Mouse (Mus musculus) urinary bladder, postnatal 14 days (tissue): ENCODE measurements around the gene Shoc2.
"Not testable (repeated sequence)": the region's sequence is repeated elsewhere in the genome, so short reads cannot be mapped to it uniquely, and the experiment has no call there.

ENCODE experiments used
- DNase-seq: peaks from one replicate; pipeline ENCODE4 v3.0.0; 2021; ENCODE audit warnings: low spot score

Gene Shoc2

DNA sequence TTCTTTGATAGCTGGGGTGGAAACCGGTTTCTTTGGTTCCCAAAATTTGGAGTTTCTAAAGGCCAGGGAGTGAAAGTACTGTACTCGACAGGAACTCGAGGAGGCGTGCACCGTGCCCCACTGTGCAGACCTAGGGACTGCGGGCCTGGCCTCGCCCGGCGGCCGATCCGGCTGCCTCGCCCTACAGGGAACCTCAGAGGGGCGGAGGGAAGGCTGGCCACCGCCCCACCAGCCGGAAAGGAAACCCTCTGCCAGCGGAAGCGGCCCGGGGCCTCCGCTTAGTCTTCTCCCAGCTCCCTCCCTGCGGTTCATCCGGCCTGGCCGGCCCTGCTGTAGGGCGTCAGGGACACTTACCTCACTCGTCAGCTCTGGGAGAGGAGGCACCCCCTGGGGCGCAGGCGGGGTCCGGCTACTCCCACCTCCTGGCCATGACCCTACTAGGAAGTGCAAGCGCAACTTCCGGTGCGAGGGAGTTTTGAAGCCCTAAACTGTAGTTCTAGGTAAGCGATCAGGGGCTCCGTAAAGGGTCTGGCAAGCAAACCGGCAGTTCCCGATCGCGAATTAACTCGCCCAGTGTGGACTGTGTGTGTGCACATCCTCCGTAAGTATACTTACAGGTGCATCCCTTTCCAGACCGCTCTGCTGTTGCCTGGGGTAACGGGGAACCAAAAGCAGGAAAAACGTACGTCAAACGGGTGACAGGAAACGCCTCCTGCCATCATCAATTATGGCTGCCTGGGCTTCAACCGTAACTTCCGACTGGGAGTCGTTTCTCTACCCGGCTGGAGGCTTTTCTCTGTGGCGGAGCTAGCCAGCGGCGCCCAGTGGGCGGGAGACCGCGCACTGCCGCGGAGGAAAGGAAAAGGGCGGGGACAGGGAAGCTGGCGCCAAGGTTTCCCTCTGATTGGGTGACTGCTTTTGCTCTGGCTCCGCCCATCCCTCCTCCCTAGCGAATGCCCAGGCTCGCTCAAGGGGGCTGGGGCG is at the start of gene Shoc2, which contains the start of gene Bbip1:
Gene Shoc2 (plus strand): TSS at position 505 of the 984 bp plus-strand sequence.
Gene Bbip1 (minus strand): TSS at position 826 of the 984 bp plus-strand sequence.
- peak; percentile 99 for DNase-seq

DNA sequence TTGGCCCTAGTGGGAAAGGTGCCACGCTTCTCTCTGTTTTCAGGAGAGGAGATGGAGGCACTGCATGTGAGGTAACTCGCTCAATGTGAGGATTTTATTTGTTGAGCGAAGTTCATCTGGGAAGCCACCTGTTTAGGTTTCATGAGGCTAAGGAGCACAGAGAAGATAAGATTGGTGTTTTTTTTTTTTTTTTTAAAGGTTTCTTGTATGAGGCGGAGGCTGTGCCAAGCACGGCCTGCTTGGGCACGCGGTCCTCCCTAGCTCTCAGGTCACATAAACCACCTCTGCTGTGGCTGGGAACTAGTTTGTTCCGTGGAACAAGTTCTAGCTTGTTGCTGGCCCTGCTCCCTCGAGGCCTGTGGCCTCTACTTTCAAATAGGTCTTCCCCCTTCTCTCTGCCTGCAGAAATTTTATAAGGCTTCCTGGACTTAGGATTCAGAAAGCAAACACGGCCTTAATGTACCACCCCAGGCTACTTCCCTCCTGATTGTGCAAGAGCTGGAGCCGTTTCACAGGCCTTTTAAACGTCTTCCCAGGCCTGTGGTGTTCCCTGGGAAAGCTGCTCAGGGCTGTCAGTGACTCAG is 49.5 kb upstream of the Shoc2 start:
- DNase-seq = peak; percentile 82

DNA sequence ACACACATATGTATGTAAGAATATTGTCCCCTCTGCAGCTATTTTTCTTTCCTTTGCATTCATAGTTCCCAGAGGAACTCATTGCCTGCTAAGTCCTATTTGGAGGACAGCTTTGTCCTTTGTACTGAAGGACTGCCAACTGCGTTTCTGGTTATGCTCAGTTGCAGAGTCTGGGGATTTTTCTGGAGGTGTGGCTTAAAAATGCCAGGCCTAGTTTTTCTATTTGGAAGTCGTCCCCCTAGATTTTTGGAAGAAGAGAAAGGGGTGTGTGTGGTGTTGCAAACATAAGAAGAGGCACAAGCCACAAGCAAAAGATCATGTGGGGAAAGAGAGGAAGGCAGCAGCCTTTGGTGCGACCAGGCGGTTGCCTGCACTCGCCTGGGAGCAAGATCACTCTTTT is 46.1 kb upstream of the Shoc2 start:
- no peak for DNase-seq

DNA sequence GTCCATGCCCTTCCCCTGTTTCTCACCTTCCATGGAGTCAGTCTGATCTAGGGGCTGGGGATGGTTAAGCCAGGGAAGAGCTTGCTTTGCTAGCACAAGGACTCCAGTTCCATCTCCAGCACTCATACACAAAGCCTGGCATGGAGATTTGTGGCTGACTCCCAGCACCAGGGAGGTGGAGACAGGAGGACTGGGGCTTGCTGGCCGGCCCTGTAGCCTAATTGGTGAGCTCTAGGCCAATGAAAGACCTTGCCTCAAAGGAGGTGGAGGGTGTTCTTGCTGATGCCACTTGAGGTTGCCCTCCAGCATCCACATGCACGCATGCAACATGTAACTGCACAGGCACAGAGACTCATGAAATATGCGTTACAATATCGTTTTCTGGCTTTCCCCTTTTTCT is 45.6 kb upstream of the Shoc2 start:
- no peak for DNase-seq

DNA sequence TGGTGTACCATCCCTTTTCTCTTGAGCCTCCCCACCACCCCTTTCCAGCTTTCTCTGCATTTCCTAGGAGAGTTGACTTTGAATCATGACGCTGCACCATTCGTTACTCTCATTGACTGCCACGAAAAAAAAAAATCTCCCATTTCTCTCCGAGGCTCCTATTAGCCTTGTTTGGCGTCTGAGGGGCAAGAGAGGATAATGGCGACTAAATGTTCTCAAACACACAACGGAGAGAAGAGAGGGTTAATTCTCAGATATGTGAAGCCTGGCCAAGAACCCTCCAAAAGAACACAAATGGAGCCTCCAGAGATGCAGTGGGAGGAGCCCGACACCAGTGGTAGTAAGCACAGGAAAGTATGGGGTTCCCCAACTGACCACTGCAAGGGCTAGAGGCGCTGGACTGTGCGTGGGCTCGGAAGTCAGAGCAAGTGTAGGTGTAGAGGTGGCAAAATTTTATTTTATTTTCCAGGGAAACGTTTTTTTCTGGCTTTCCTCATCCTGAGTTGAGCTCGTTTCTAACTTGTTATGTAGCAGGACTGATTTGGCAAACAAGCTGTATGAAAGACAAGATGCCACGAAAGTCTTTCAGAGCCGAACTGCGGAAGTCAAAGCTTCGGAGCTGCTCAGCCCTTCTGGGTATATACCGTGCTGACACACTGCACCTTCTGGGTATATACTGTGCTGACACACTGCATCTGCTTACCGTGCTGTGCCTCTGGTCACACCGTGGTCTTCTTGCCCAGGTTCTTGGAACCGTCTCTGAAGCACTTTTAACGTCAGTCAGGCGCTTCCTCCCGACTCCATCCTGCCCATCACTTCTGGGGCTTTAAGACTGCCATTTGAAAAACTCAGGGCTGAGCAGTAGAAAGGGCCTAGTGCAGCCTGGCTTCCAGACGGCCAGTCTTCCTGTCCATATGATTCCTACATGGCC is 44.9 kb upstream of the Shoc2 start:
- no peak for DNase-seq

DNA sequence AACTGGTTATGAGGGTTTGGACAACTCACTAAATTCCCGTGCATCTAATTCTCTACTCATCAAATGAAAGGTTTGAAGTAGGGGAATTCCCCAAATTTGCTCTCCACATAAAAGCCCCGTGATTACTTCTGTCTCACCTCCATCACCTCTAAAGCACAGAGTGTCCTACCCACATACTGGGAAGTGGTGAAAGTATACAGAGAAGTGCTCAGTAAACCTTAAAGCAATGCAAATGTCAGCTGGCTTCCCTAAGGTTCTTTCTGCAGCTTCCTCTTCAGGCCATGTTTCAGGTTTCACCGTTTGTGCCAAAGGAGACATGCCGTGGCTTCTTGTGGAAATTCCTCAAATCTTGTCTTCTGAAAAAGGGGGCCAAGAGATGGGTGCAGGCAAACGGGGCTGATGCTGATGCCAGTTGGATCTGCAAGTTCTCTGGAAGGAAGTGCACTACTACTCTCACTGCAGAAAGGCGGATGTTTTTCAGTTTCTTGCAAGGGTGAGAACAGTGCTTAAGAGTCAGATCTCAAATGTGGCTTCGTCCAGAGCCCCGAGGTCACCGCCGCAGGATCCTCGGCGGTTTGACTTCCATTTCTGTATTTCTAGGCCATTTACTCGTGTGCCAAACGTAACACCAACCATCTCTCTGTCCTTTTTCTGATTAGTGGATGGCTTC is 44.0 kb upstream of the Shoc2 start:
- DNase-seq = no peak

DNA sequence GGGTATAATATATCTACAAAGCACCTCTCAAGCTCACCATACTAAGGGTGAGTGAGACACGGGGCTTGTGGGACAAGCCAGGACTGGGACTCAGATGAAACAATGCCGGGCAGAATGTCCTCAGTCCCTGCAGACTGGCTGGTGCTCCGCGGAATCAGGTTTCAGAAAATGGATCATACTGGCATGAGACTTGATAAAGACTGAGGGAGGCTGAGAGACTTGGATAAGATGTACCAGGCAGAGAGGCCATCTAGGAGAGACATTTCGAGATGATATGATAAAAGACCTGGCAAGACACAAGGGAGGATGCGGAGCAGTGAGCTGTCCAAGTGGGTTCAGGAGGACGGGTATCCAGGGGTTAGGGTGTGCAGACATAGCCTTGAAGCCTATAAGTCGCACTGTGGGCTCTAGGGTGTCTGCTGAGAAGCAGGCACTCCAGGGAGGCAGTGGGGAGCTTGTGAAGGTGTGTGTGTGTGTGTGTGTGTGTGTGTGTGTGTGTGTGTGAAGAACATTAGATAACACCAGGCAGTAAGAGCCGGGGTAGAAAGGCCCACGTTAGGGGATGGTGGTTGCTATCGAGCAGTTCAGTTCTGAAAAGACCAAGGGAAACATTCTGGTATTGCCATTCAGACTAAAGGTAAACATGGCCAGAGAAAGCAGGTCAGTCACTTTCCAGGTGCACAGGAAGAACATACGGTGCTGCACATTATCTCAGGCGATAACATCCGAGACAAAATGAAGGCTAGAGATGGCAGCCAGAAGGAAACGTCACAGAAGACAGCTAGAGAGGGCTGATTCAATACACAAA is 42.0 kb upstream of the Shoc2 start:
- DNase-seq = no peak

DNA sequence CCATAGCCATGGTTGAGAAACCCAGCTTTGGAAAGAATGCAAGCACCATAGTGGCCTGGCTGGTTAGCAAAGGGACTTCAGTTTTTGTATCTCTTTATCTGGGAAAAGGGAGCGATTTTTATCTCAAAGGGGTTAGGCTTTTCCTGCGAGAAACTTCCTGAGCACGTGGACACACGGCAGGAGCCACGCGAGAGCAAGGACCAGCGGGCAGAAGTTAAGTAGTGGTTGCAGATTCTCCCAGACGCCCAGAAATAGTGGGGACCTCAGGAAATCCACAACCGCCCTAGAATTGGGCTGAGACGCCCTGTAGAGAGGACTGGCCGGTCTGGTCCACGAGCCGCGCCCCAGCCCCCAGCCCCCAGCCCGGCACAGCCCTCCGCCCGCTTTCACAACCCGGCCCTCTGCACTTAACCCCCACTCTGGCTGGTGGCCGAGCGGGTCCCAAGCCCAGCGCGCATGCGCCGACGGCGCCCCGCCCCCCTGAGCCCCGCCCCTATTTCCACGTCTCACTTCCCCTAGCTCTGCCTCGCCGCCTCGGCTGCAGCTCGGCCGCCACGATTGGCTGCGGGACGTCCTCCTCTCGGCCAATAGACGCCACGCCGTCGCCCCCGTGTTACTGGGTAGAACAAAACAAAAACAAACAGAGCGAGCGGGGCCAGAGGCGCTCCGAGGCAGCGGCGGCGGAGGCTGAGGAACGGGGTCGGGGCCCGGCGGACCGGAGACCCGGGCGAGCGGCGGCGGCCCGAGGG is 41.2 kb upstream of the Shoc2 start:
- DNase-seq = peak; percentile 96

DNA sequence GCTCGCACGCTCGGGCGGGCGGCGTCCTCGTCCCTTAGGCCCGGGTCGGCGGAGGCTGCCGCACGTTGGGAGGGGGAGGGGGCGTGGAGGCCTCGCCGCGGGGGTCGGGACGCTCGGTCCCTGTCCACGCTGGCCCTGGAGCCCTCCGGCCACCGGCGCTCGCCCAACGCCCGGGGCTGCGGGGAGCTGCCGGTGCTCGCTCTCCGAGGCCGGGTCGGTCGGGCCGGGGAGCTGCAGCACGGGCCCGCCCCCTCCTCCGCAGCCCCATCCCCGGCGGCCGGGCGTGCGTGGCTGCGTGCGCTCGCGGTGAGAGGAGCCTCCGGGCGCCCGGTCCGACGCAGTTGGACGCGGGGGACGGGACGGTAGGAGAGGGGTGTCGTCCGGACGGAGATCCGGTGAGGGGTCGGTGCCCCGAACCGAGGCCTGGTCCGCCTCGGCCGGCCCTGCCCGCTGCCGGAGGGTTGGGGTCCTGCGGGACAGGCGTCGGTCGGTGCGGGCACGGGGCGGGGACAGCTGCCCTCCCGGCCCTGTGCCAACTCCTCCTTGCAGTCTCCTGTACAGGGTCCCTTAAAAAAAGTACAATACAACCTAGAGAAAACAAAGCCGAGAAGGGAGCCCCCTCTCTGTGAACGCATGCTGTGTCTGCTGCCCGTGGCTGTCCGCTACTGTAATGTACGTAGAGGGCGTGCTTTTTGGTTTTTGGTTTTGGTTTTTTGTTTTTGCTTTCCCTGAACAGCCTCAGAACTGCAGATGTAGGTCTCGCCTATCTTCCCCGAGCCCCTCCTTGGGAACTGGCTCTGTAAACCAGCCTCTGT is 40.4 kb upstream of the Shoc2 start:
- DNase-seq = peak; percentile 56

DNA sequence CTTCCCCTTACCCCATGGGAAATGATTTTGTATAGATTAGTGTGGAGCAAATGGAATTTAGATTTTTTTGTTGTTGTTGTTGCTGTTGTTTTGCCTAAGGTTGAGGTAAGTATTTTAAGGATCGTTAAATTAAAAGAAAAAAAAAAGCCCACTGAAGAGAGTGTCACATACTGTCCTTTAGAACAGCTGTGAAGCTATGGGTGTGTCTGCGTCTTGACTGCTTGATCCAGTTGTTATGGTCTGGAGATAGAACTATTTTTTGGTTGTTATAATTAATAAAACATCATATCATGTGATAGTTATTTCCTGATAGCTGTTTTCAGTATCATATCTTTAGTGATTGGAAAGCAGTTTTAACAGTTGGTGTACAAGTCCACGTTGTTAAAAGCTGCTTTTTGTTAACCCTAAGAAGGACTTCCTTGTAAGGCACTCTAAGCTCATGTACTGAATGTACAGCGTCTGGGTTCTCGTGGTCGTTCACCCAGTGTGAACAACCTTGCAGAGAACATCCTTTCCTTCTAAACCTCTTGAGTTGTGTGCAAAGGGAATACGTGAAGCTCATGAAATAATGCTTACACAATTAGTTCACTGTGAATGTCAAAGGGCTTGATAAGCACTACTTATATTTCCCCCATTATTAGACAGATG is 39.1 kb upstream of the Shoc2 start:
- no peak for DNase-seq

DNA sequence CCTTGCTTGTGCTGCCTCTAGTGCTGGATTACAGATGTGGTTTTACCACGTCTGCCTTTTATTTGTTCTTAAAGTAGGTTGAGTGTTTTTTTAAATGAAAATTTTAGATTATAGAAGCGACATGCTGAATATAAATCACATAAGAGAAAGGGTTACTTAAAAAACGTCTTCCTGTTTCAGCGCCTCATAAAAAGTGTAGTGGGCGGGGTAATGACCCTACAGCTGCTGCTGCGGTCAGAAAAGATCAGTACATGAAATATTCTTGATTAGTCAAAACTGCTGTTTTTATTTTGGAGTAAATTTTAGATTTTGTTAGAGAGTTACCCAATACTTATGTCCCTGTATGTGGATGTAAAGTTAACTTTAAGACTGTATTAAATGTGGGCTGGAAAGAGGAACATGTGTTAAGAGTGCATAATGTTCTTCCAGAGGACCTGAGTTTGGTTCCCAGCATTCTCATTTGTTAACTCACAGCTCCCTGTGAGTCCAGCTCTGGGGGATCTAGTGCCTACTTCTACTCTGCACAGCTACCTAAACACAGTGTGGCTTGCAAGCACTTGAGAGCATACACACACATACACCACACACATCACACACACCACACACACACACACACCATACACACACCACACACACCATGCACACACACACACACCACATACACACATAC is 37.9 kb upstream of the Shoc2 start:
- no peak for DNase-seq

DNA sequence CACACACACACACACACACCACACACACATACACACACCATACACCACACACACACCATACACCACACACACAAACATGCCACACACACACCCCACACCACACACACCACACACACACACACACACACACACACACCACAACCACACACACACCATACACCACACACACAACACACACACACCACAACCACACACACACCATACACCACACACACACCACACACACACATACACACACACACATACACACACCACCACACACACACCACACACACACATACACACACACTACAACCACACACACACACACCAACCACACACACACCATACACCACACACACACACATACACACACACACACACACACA is 37.4 kb upstream of the Shoc2 start:
- not testable (repeated sequence) for DNase-seq

DNA sequence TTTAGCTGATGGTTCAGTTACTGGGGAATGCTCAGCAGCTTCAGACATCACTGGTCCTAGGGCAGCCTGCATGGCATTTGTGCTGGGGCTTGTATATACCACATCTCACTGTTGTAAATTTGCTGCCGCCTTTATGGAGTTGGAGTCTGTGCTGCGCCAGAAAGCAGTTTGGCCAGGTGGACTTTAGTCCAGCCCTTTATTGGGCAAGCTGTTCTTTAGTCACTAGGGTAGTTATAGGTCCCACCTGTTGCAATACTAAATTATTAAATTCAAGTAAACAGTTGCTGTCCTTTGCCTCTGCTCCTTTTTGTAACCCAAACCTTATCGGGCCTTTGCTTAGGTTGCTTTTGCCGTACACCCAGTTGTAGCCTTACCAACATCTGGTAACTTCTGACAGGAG is 29.2 kb upstream of the Shoc2 start:
- DNase-seq = no peak

DNA sequence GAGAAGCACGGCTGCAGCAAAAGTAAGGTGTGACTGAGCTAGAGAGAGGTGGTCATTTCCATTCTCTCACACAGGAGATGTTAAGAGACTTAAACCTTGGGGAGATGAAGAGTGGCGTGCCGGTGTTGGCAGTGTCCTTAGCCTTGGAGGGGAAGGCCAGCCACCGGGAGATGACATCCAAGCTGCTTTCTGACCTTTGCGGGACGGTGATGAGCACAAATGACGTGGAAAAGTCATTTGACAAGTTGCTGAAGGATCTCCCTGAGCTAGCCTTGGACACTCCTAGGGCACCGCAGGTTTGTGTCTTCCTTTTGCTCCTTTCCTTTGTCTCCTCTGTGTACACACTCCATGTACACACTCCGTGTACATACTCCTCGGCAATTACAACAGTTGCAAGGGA is 24.6 kb upstream of the Shoc2 start:
- DNase-seq = no peak

DNA sequence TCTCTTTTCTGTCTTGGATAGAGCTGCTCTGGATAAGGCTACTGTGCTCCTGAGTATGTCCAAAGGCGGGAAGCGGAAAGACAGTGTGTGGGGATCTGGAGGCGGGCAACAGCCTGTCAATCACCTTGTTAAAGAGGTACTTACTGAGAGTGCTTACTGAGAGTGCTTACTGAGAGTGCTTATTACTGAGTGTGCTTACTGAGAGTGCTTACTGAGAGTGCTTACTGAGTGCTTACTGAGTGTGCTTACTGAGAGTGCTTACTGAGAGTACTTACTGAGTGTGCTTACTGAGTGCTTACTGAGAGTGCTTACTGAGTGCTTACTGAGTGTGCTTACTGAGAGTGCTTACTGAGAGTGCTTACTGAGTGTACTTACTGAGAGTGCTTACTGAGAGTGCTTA is 22.1 kb upstream of the Shoc2 start:
- DNase-seq = not testable (repeated sequence)

DNA sequence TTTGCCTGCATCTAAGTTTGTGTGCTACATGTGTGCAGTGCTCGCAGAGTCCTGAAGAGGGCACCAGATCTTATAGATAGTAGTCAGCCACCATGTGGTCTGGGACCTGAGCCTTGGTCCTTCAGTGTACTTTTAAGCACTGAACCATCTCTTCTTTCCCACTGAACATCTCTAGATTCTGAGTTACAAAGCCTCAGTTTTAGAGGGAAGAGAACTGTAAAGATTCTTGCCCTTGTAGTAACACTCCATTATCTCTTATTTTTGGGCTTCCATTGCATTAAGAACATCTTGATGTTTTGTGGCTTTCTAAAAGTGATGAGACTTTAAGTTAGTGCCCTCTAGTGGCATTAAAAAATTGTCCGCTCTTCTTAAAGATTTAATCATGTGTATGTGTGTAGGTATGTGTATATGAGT is 18.8 kb upstream of the Shoc2 start:
- no peak for DNase-seq

DNA sequence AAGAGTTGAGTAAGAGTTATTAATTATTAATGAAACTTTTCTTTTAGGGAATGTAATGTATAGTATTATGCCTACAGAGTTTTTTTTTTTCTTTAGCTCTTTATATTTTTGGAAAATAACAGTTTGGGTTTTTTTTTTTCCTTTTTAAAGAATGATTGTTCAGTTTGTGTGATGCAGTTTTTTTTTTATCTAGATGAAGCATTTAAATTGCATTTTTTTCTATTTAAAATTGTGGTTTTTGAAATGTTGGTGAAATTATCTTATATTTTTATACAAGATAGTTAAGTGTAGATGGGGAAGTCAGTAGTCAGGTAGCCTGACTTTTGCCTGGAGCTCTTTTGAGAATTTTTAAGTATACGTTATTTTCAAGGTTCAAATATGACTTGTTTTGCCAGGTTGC is 17.4 kb upstream of the Shoc2 start:
- DNase-seq = no peak

DNA sequence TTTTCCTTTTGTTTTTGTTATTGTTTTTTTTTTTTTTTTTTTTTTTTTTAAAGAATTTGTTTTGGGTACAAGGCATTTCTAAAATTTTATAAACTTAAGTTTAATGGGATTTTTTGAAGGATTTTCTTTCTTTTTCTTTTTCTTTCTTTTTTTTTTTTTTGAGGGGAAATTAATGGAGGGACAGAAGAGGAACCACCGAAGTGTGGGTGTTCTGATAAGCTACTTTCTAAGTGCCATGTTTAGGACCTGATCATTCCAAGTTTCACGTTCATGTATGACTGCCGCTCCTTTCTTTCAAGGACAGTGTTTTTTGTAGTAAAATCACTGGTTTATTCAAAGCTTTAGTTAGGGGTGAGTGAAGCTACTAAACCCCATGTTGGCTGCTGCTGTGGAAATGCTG is 14.9 kb upstream of the Shoc2 start:
- DNase-seq = no peak
